Mouse (Mus musculus) G1E (cell line): ENCODE measurements around the gene D430041D05Rik. TPM values are rescaled to one million over a fixed set of nuclear protein-coding genes. Genes with fewer than 3 reads are reported as not detected.

Experiments used
- ATAC-seq: 2 replicates; pipeline ENCODE4 v1.8.0; 2016; ENCODE audit warnings: mild to moderate bottlenecking; ENCODE audit not compliant: insufficient number of reproducible peaks, poor library complexity, low FRiP score, severe bottlenecking; ENCODE audit errors: extremely low read depth
- DNase-seq: peaks from one replicate; pipeline ENCODE4 v3.0.0; 2012; ENCODE audit warnings: low spot score
- H3K27me3 ChIP-seq: 2 replicates; pipeline ENCODE4 v1.6.1; 2012; ENCODE audit warnings: mild to moderate bottlenecking, low read length, inconsistent platforms; ENCODE audit not compliant: insufficient read depth
- H3K36me3 ChIP-seq: replicated peaks from 2 replicates; pipeline ENCODE3; 2012; ENCODE audit warnings: mild to moderate bottlenecking, inconsistent platforms
- H3K4me1 ChIP-seq: 2 replicates; pipeline ENCODE4 v1.6.1; 2012; ENCODE audit warnings: low read depth, low read length, inconsistent platforms, mixed read lengths; ENCODE audit not compliant: insufficient read depth
- H3K4me3 ChIP-seq: 2 replicates; pipeline ENCODE4 v1.5.1; 2012; ENCODE audit warnings: low read depth, mild to moderate bottlenecking, inconsistent platforms, low read length, moderate library complexity, mixed read lengths
- H3K9me3 ChIP-seq: replicated peaks from 2 replicates; pipeline ENCODE4 v1.6.1; 2012; ENCODE audit warnings: inconsistent platforms
- CTCF ChIP-seq: IDR thresholded peaks from 2 replicates; pipeline ENCODE4 v1.5.1; 2012; ENCODE audit warnings: low read depth, low read length, inconsistent platforms, mixed read lengths
- GATA1 ChIP-seq: IDR thresholded peaks from 2 replicates; pipeline ENCODE4 v1.6.1; 2012; ENCODE audit warnings: borderline replicate concordance, low read length, inconsistent platforms, mixed read lengths
- GATA2 ChIP-seq: IDR thresholded peaks from 2 replicates; pipeline ENCODE4 v1.6.1; 2012; ENCODE audit warnings: low read depth, low read length, inconsistent platforms, borderline replicate concordance
- POLR2AphosphoS5 ChIP-seq: IDR thresholded peaks from 2 replicates; pipeline ENCODE4 v1.6.1; 2012; ENCODE audit warnings: low read depth, low read length, inconsistent platforms; ENCODE audit not compliant: insufficient replicate concordance
- TAL1 ChIP-seq: conservative IDR thresholded peaks from 2 replicates; pipeline ENCODE4 v1.6.1; 2012; ENCODE audit warnings: low read depth, low read length, inconsistent platforms, mixed read lengths
- polyA plus RNA-seq: library from polyadenylated mRNA; stranded (reverse); fragments of >175 nt; gene quantifications from 2 replicates; pipeline ENCODE4 v1.2.3, GENCODE M21; 2012
- total RNA-seq, 2 experiments: library from RNA; stranded (forward) in 1 of 2; stranded (reverse) in 1 of 2; fragments of 200-1000 nt in 1 of 2; fragments of >200 nt in 1 of 2; fragmentation: Nextera tagmentation in 1 of 2; gene quantifications; 2 replicates each; pipeline ENCODE4 v1.2.3; 2014 to 2017

D430041D05Rik gene
- total and polyA plus RNA-seq, 3 experiments = 0.01 to 0.22 TPM; not detected in 1

GRCm38 (mm10) chr2:104096256-104096655 lies 314.6 kb downstream of the D430041D05Rik start:
- H3K4me1 ChIP-seq = peaks cover 38% of the 10 kb centered on the region
- ATAC-seq (no peak), DNase-seq (no peak)
- peaks cover 4% of the 10 kb centered on the region for H3K9me3 ChIP-seq
- H3K27me3 ChIP-seq = no peaks in the 10 kb centered on the region
- H3K36me3 ChIP-seq = no peaks in the 10 kb centered on the region
- peak overlapping the region; percentile 67; the same call in 1 of the 2 replicates for H3K4me3 ChIP-seq
- TF ChIP-seq TAL1 = no peak
- TF ChIP-seq POLR2AphosphoS5 = no peak
- no peak for TF ChIP-seq CTCF
- no peak for TF ChIP-seq GATA2
- TF ChIP-seq GATA1 = no peak

- Histone ChIP-seq H3K4me1 (peaks cover 38% of the 10 kb centered on the region), H3K27me3 (no peaks in the 10 kb centered on the region), H3K4me3 (peak within 1 kb of the TSS; percentile 67), H3K36me3 (no peaks in the 10 kb centered on the region), H3K9me3 (peaks cover 4% of the 10 kb centered on the region)
- TF ChIP-seq POLR2AphosphoS5 = no peak
- TF ChIP-seq TAL1 = no peak
- no peak for TF ChIP-seq GATA2
- no peak for TF ChIP-seq GATA1
- TF ChIP-seq CTCF = no peak
- ATAC-seq (no peak), DNase-seq (peak; percentile 25)
These were observed 315.0 kb downstream of the D430041D05Rik start, which contains the start of gene Cd59a for GRCm38 (mm10) chr2:104095741-104096213. Gene Cd59a, plus strand, starts transcription at chr2:104095801.

GRCm38 (mm10) chr2:104093305-104093704 lies 317.5 kb downstream of the D430041D05Rik start:
- no peak for ATAC-seq
- Histone ChIP-seq H3K4me1 (peaks cover 22% of the 10 kb centered on the region), H3K9me3 (peaks cover 4% of the 10 kb centered on the region), H3K4me3 (no peak overlapping the region), H3K27me3 (no peaks in the 10 kb centered on the region), H3K36me3 (no peaks in the 10 kb centered on the region)
- TF ChIP-seq GATA2 (no peak), CTCF (no peak), POLR2AphosphoS5 (no peak), TAL1 (no peak), GATA1 (no peak)
- DNase-seq = no peak

Other genes starting within 250 kb of the D430041D05Rik start
- gene Hipk3, start 83.4 kb upstream of the D430041D05Rik start, total RNA-seq (2014; fragmentation: Nextera tagmentation) = 69.2 and 82.4 TPM in 2 replicates
- gene Hipk3, start 83.4 kb upstream of the D430041D05Rik start, total RNA-seq (2017) = 43.3 and 49.7 TPM in 2 replicates
- 12.2 and 12.8 TPM in 2 replicates for gene Hipk3, start 83.4 kb upstream of the D430041D05Rik start, polyA plus RNA-seq
- gene Cstf3, start 179.5 kb upstream of the D430041D05Rik start, total RNA-seq (2014; fragmentation: Nextera tagmentation) = 88.1 and 91.7 TPM in 2 replicates
- gene Cstf3, start 179.5 kb upstream of the D430041D05Rik start, total RNA-seq (2017) = 30.3 and 30.4 TPM in 2 replicates
- 3.0 and 7.7 TPM in 2 replicates for gene Cstf3, start 179.5 kb upstream of the D430041D05Rik start, polyA plus RNA-seq